Mouse (Mus musculus) megakaryocyte, embryonic 14.5 days (primary cell): ENCODE measurements at regions not wholly inside any gene's neighbourhood (a gene's known extent, or its start where the extent isn't known, plus 50 kb on each side); places are given as distances from the start of the nearest gene placed in this dataset.

Source experiments
- FLI1 ChIP-seq: IDR thresholded peaks from 2 replicates; pipeline ENCODE4 v1.6.1; 2012; ENCODE audit warnings: low read length, inconsistent platforms, mixed read lengths
- GATA1 ChIP-seq: IDR thresholded peaks from 3 replicates; pipeline ENCODE4 v1.6.1; 2012; ENCODE audit warnings: mixed read lengths, low read length, inconsistent platforms, borderline replicate concordance

DNA sequence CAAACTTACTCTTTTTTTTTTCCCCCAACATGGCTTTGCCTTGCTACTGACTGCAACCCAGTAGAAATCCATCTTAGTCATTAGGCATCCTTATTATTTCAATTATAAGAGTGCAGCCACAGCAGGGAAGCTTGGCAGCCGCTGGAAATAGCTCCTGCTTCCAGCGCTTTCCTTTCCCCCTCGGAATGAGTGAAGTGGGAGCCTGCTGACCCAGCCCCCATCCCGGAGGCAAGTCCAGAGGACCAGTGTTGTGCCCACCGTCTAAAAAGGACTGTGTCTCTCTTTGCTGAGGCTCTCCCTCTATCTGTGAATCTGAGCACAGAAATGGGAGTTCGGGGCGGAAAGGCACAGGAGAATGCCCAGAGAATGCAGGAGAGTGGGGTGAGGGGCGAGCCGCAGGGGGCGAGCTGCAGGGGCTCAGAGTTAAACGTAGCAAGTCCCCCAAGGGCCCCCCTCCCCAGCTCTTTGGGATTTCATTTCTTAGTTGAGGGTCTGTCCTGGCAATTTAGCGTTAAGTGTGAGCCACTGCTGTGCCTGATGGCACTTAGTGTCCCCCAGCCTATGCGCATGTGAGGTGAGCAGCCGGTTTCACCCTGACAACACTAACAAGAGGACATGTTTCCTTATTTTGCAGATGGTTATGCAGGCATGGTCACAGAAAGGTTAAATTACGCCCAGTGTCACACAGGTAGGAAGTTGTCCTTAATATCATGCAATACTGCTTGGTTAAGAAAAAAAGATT lies 117.4 kb upstream of the Arid2 start:
- TF ChIP-seq GATA1 (no peak), FLI1 (no peak)
